Comparison of ENCODE assay signal across 8 mouse cellular contexts in genomic region chr14:31130236-31131220, GRCm38 (mm10). TPM values are rescaled to one million over a fixed set of nuclear protein-coding genes. Genes with fewer than 3 reads are reported as not detected.
A peak's percentile ranks its signal among the peaks of the same experiment; 100 is the strongest.
DNase-seq lines count a peak whose midpoint lies in the region; ATAC-seq and TF ChIP-seq lines count a peak whose summit lies in the region.

Gene Nt5dc2 (plus strand): TSS chr14:31131053.

- no peaks in the 10 kb centered on the region for H3K9me3 ChIP-seq in liver, embryonic 11.5 days (ENCODE audit: control insufficient read depth, low read length)
- no peaks in the 10 kb centered on the region for H3K9me3 ChIP-seq in stomach, embryonic 14.5 days (ENCODE audit: control insufficient read depth, low read depth, low read length)

- H3K9ac ChIP-seq in liver, embryonic 11.5 days (ENCODE audit: low read depth, low read length), result peak within 1 kb of the TSS; percentile 85
- H3K9ac ChIP-seq in stomach, embryonic 14.5 days (replicated peaks; ENCODE audit: low read depth, low read length), result peak within 1 kb of the TSS; percentile 83

- peak; percentile 74 for DNase-seq in layer of hippocampus, adult 11-12 months (ENCODE audit: low spot score)
- DNase-seq in layer of hippocampus, adult 9-10 months (ENCODE audit: low spot score), result no peak
- DNase-seq in embryo, embryonic 9.5 days (ENCODE audit: extremely low spot score), result peak; percentile 95
- peak; percentile 89 for DNase-seq in kidney, adult 18-20 months
- DNase-seq in liver, embryonic 11.5 days (ENCODE audit: low spot score), result peak; percentile 92

- no peaks in the 10 kb centered on the region for H3K27me3 ChIP-seq in liver, embryonic 11.5 days (replicated peaks; ENCODE audit: control insufficient read depth, insufficient read depth, low read length)
- no peaks in the 10 kb centered on the region for H3K27me3 ChIP-seq in myocyte (ENCODE audit: control insufficient read depth, insufficient read depth, insufficient read length)
- H3K27me3 ChIP-seq in stomach, embryonic 14.5 days (ENCODE audit: control insufficient read depth, insufficient read depth, low read length), result no peaks in the 10 kb centered on the region

- peak; percentile 97 for TF ChIP-seq POLR2A in myocyte (IDR thresholded peaks at IDR 0.05; ENCODE audit: insufficient read length, low read depth)

- peaks cover 23% of the 10 kb centered on the region for H3K36me3 ChIP-seq in liver, embryonic 11.5 days (ENCODE audit: control insufficient read depth, insufficient read depth, low read length)
- H3K36me3 ChIP-seq in myocyte (ENCODE audit: control insufficient read depth, insufficient read depth), result peaks cover under 1% of the 10 kb centered on the region
- H3K36me3 ChIP-seq in stomach, embryonic 14.5 days (ENCODE audit: control insufficient read depth, insufficient read depth, low read length), result peaks cover 9% of the 10 kb centered on the region

- peak within 1 kb of the TSS; percentile 83 for H3K4me3 ChIP-seq in liver, embryonic 11.5 days (ENCODE audit: low read depth, low read length)
- H3K4me3 ChIP-seq in myocyte, result peak within 1 kb of the TSS; percentile 39
- H3K4me3 ChIP-seq in stomach, embryonic 14.5 days (ENCODE audit: low read depth, low read length), result peak within 1 kb of the TSS; percentile 94

- peaks cover 28% of the 10 kb centered on the region for H3K79me2 ChIP-seq in myocyte (ENCODE audit: control insufficient read depth, insufficient read depth)

- peak within 1 kb of the TSS; percentile 85 for H3K4me2 ChIP-seq in liver, embryonic 11.5 days
- H3K4me2 ChIP-seq in myocyte (ENCODE audit: low read depth), result peak within 1 kb of the TSS; percentile 97
- H3K4me2 ChIP-seq in stomach, embryonic 14.5 days (replicated peaks; ENCODE audit: low read depth, low read length), result peak within 1 kb of the TSS; percentile 87

- ATAC-seq in granulocyte monocyte progenitor cell, adult 5-6 weeks (replicated peaks; ENCODE audit: poor library complexity, severe bottlenecking), result peak; percentile 71
- ATAC-seq in liver, embryonic 11.5 days (replicated peaks; ENCODE audit: low FRiP score), result peak; percentile 75
- peak; percentile 73 for ATAC-seq in stomach, embryonic 14.5 days (ENCODE audit: insufficient number of reproducible peaks, insufficient read depth, low FRiP score, low read depth)

- peak within 1 kb of the TSS; percentile 74 for H3ac ChIP-seq in myocyte (ENCODE audit: control insufficient read depth, insufficient read length)

- peak within 1 kb of the TSS; percentile 82 for H3K27ac ChIP-seq in liver, embryonic 11.5 days (ENCODE audit: low read depth, low read length)
- peak within 1 kb of the TSS; percentile 87 for H3K27ac ChIP-seq in stomach, embryonic 14.5 days (ENCODE audit: low read length)

- WGBS in liver, embryonic 11.5 days, result 6% methylated on average over 51 of the region's 63 CpGs
- WGBS in stomach, embryonic 14.5 days, result 4% methylated on average over 58 of the region's 63 CpGs

- peaks cover 42% of the 10 kb centered on the region for H3K4me1 ChIP-seq in liver, embryonic 11.5 days (replicated peaks; ENCODE audit: control insufficient read depth, insufficient read depth, low read length)
- peaks cover 34% of the 10 kb centered on the region for H3K4me1 ChIP-seq in stomach, embryonic 14.5 days (ENCODE audit: control insufficient read depth, insufficient read depth, low read length)

TF ChIP-seq in myocyte, 11 proteins besides CTCF, POLR2A, EP300 and RAD21:
- TF ChIP-seq POLR2AphosphoS2 (IDR thresholded peaks at IDR 0.05; ENCODE audit: insufficient read length, low read depth) (peak; percentile 94), MAX (IDR thresholded peaks at IDR 0.05; ENCODE audit: low read depth) (no peak), MYOG (IDR thresholded peaks at IDR 0.05; ENCODE audit: control insufficient read depth in 1 of 3, insufficient read depth in 1 of 3, insufficient read length in 2 of 3, low read depth in 2 of 3) (no peak), MYOD1 (IDR thresholded peaks at IDR 0.05; ENCODE audit: control insufficient read depth in 1 of 3, insufficient read length in 2 of 3, low read depth in 2 of 3) (peak in 1 of 3 experiments; percentile 43), SRF (IDR thresholded peaks at IDR 0.05; ENCODE audit: control insufficient read depth, insufficient read length, low read depth) (peak; percentile 10), TCF12 (IDR thresholded peaks at IDR 0.05; ENCODE audit: insufficient read depth, poor library complexity, severe bottlenecking) (no peak), CEBPB (IDR thresholded peaks at IDR 0.05; ENCODE audit: insufficient read depth, poor library complexity, severe bottlenecking) (no peak), E2F4 (IDR thresholded peaks at IDR 0.05; ENCODE audit: insufficient read depth) (no peak), REST (IDR thresholded peaks at IDR 0.05; ENCODE audit: insufficient read depth, insufficient read length) (no peak), TCF3 (IDR thresholded peaks at IDR 0.05; ENCODE audit: insufficient read length, low read depth) (no peak)

RNA-seq across cellular contexts. Expression of gene Nt5dc2, which starts in this region (rescaled TPM):
- total RNA-seq in granulocyte monocyte progenitor cell, adult 5-6 weeks (2014; fragmentation: Nextera tagmentation), result 107 and 116 TPM in 2 replicates
- total RNA-seq in granulocyte monocyte progenitor cell, adult 5-6 weeks (2017), result 172 and 213 TPM in 2 replicates
- 401 and 406 TPM in 2 replicates for polyA plus RNA-seq in liver, embryonic 11.5 days (2014; fragmentation: Nextera tagmentation; extraction: Ambion mirVana)
- polyA plus RNA-seq in myocyte (2012; fragmentation: generic; extraction: Trizol), result 243 TPM
- 324 and 357 TPM in 2 replicates for polyA plus RNA-seq in stomach, embryonic 14.5 days (2014; fragmentation: Nextera tagmentation; extraction: Ambion mirVana)

Comparison
In these comparisons a context has a peak if more than half of its experiments do, and no peak if none do; other contexts are left out.
1. H3K4me3 ChIP-seq: peak in every context shown above with its lines; median percentile 94 in stomach, embryonic 14.5 days; 83 in liver, embryonic 11.5 days; 39 in myocyte.